ENCODE assay signal across 8 mouse cellular contexts in genomic region chr13:63917776-63918621, GRCm38 (mm10).
A peak's percentile ranks its signal among the peaks of the same experiment; 100 is the strongest.
DNase-seq lines count a peak whose midpoint lies in the region; ATAC-seq lines count a peak whose summit lies in the region.

No protein-coding gene starts in this region.

- H3K9me3 ChIP-seq in hindbrain, embryonic 11.5 days (ENCODE audit: control insufficient read depth, low read length): no peaks in the 10 kb centered on the region
- H3K9me3 ChIP-seq in stomach, embryonic 16.5 days (replicated peaks; ENCODE audit: control insufficient read depth, low read length): peaks cover 5% of the 10 kb centered on the region; the same call in 1 of the 2 replicates

- H3K4me2 ChIP-seq in hindbrain, embryonic 11.5 days (replicated peaks; ENCODE audit: low read depth, low read length): no peak overlapping the region
- H3K4me2 ChIP-seq in stomach, embryonic 16.5 days (ENCODE audit: low read depth, low read length): peak overlapping the region; percentile 28

- peak; percentile 71; the same call in 1 of the 2 replicates for ATAC-seq in hindbrain, embryonic 11.5 days (ENCODE audit: low FRiP score)
- peak; percentile 77 for ATAC-seq in stomach, embryonic 16.5 days (ENCODE audit: insufficient read depth, low FRiP score)
- no peak for ATAC-seq in monocyte, adult 5-6 weeks (replicated peaks; ENCODE audit: insufficient number of reproducible peaks, low FRiP score, low TSS enrichment, poor library complexity, severe bottlenecking)

- WGBS in hindbrain, embryonic 11.5 days: 17% methylated on average over 9 of the region's 11 CpGs
- 8% methylated on average over 11 of the region's 11 CpGs for WGBS in stomach, embryonic 16.5 days

- H3K27ac ChIP-seq in hindbrain, embryonic 11.5 days (ENCODE audit: low read depth, low read length): no peak overlapping the region
- H3K27ac ChIP-seq in stomach, embryonic 16.5 days (ENCODE audit: low read length): peak overlapping the region; percentile 94

- no peak overlapping the region for H3K4me3 ChIP-seq in hindbrain, embryonic 11.5 days (ENCODE audit: low read depth, low read length)
- no peak overlapping the region for H3K4me3 ChIP-seq in stomach, embryonic 16.5 days (replicated peaks; ENCODE audit: low read length)

- no peaks in the 10 kb centered on the region; the same call in 1 of the 2 replicates for H3K27me3 ChIP-seq in hindbrain, embryonic 11.5 days (ENCODE audit: control insufficient read depth, insufficient read depth, low read length)
- H3K27me3 ChIP-seq in stomach, embryonic 16.5 days (ENCODE audit: control insufficient read depth, insufficient read depth, low read length): no peaks in the 10 kb centered on the region

- H3K4me1 ChIP-seq in hindbrain, embryonic 11.5 days (replicated peaks; ENCODE audit: control insufficient read depth, insufficient read depth, low read length): 0 out of 2 replicates have a peak, but pooled peaks cover 2% of the 10 kb centered on the region
- peaks cover 41% of the 10 kb centered on the region for H3K4me1 ChIP-seq in stomach, embryonic 16.5 days (ENCODE audit: control insufficient read depth, insufficient read depth, low read length)

- H3K9ac ChIP-seq in hindbrain, embryonic 11.5 days (ENCODE audit: low read depth, low read length): no peak overlapping the region
- peak overlapping the region; percentile 59 for H3K9ac ChIP-seq in stomach, embryonic 16.5 days (ENCODE audit: low read length)

- H3K36me3 ChIP-seq in hindbrain, embryonic 11.5 days (ENCODE audit: control insufficient read depth, insufficient read depth, low read length): no peaks in the 10 kb centered on the region
- H3K36me3 ChIP-seq in stomach, embryonic 16.5 days (ENCODE audit: control insufficient read depth, insufficient read depth, low read length): no peaks in the 10 kb centered on the region

- peak; percentile 49 for DNase-seq in ovary, adult 18-20 months (ENCODE audit: low spot score)
- DNase-seq in ovary, postnatal 14 days (ENCODE audit: low spot score): no peak
- DNase-seq in embryo, embryonic 9.5 days (ENCODE audit: extremely low spot score): peak; percentile 48
- peak; percentile 60 for DNase-seq in hindbrain, embryonic 11.5 days (ENCODE audit: low spot score)
- peak; percentile 43 to 46 for DNase-seq in layer of hippocampus, adult 8-10 months (ENCODE audit: low spot score in 2 of 2)
- DNase-seq in lung, postnatal 4 days: peak; percentile 55 to 75
